Mouse (Mus musculus) neural tube, embryonic 11.5 days (tissue): ENCODE results near the gene Vmn1r4. TPM values are rescaled to one million over a fixed set of nuclear protein-coding genes. Genes with fewer than 3 reads are reported as not detected.

Experiments
- ATAC-seq: fragments of 200-750 bp; cut with Nextera tagmentation; 2 replicates; pipeline ENCODE4 v1.8.0; 2017; ENCODE audit warnings: moderate number of reproducible peaks, mild to moderate bottlenecking, moderate TSS enrichment, moderate library complexity; ENCODE audit not compliant: insufficient read depth, low FRiP score, low TSS enrichment
- DNase-seq: peaks from one replicate; pipeline ENCODE4 v3.0.0-alpha.2; 2015; ENCODE audit warnings: low spot score
- H3K27ac ChIP-seq: fragments of 300-500 bp; sonication (generic); 2 replicates; pipeline ENCODE4 v1.5.1; 2014; ENCODE audit warnings: low read depth, mild to moderate bottlenecking, low read length
- H3K27me3 ChIP-seq: fragments of 300-500 bp; sonication (generic); 2 replicates; pipeline ENCODE4 v1.6.1; 2014; ENCODE audit warnings: mild to moderate bottlenecking, low read length, mixed read lengths; ENCODE audit not compliant: control insufficient read depth, insufficient read depth
- H3K36me3 ChIP-seq: fragments of 300-500 bp; sonication (generic); 2 replicates; pipeline ENCODE4 v1.6.1; 2014; ENCODE audit warnings: mild to moderate bottlenecking, low read length, moderate library complexity, mixed read lengths; ENCODE audit not compliant: control insufficient read depth, insufficient read depth
- H3K4me1 ChIP-seq: fragments of 300-500 bp; sonication (generic); 2 replicates; pipeline ENCODE4 v1.6.1; 2014; ENCODE audit warnings: low read length, mixed read lengths; ENCODE audit not compliant: control insufficient read depth, insufficient read depth
- H3K4me2 ChIP-seq: fragments of 300-500 bp; sonication (generic); 2 replicates; pipeline ENCODE4 v1.6.1; 2014; ENCODE audit warnings: low read depth, mild to moderate bottlenecking, moderate library complexity
- H3K4me3 ChIP-seq: fragments of 300-500 bp; sonication (generic); 2 replicates; pipeline ENCODE4 v1.5.1; 2014; ENCODE audit warnings: low read depth, low read length
- H3K9ac ChIP-seq: fragments of 300-500 bp; sonication (generic); 2 replicates; pipeline ENCODE4 v1.6.1; 2014; ENCODE audit warnings: mild to moderate bottlenecking, low read length
- H3K9me3 ChIP-seq: fragments of 300-500 bp; sonication (generic); 2 replicates; pipeline ENCODE4 v1.6.1; 2016; ENCODE audit warnings: low read length; ENCODE audit not compliant: control insufficient read depth
- WGBS: fragments of 180-500 bp; shearing (Covaris S2); extraction: QIAGEN DNeasy Blood & Tissue Kit; methylation state at CpG from one replicate; pipeline ENCODE4 v1.1.7; 2014; 5-methylcytosine and 5-hydroxymethylcytosine counted together
- polyA plus RNA-seq: library from polyadenylated mRNA; unstranded; fragments of >200 nt; fragmentation: Nextera tagmentation; extraction: Ambion mirVana; gene quantifications from 2 replicates; pipeline ENCODE4 v1.2.1, GENCODE M21; 2014

The Vmn1r4 gene
- polyA plus RNA-seq, 1 experiment from 2014 or later: 0.21 TPM

GRCm38 (mm10) chr6:56923331-56923725 is 487 bp upstream of the Vmn1r4 start:
- Histone ChIP-seq H3K4me3 (peak overlapping the region; percentile 72), H3K4me1 (no peaks in the 10 kb centered on the region), H3K9ac (peak overlapping the region; percentile 74), H3K9me3 (no peaks in the 10 kb centered on the region), H3K36me3 (no peaks in the 10 kb centered on the region), H3K27me3 (no peaks in the 10 kb centered on the region), H3K4me2 (peak overlapping the region; percentile 46), H3K27ac (peak overlapping the region; percentile 68)
- DNase-seq (no peak), ATAC-seq (no peak; the same call in 1 of the 2 replicates)
- under 1% methylated on average over 25 of the region's 25 CpGs for WGBS

- Histone ChIP-seq H3K9ac (no peak overlapping the region), H3K9me3 (no peaks in the 10 kb centered on the region), H3K4me3 (no peak overlapping the region), H3K4me1 (no peaks in the 10 kb centered on the region), H3K36me3 (no peaks in the 10 kb centered on the region), H3K27ac (no peak overlapping the region), H3K27me3 (no peaks in the 10 kb centered on the region), H3K4me2 (no peak overlapping the region)
- ATAC-seq (no peak), DNase-seq (no peak)
- 75% methylated on average over 4 of the region's 4 CpGs for WGBS
These were observed 8.0 kb downstream of the Vmn1r4 start for GRCm38 (mm10) chr6:56931648-56932415.

- Histone ChIP-seq H3K4me3 (no peak overlapping the region), H3K4me2 (no peak overlapping the region), H3K4me1 (no peaks in the 10 kb centered on the region), H3K9me3 (no peaks in the 10 kb centered on the region), H3K27me3 (no peaks in the 10 kb centered on the region), H3K9ac (no peak overlapping the region), H3K36me3 (no peaks in the 10 kb centered on the region), H3K27ac (no peak overlapping the region)
- no peak for ATAC-seq
- no peak for DNase-seq
- 84% methylated on average over 2 of the region's 2 CpGs for WGBS
These were observed 8.6 kb downstream of the Vmn1r4 start for GRCm38 (mm10) chr6:56932464-56932863.

- ATAC-seq: no peak
- Histone ChIP-seq H3K4me3 (no peak overlapping the region), H3K27ac (no peak overlapping the region), H3K27me3 (no peaks in the 10 kb centered on the region), H3K9ac (no peak overlapping the region), H3K36me3 (no peaks in the 10 kb centered on the region), H3K4me1 (no peaks in the 10 kb centered on the region), H3K4me2 (no peak overlapping the region), H3K9me3 (no peaks in the 10 kb centered on the region)
- no peak for DNase-seq
- 92% methylated on average over 4 of the region's 4 CpGs for WGBS
These were observed 10.6 kb downstream of the Vmn1r4 start for GRCm38 (mm10) chr6:56934366-56934765.

GRCm38 (mm10) chr6:56956436-56956835 is 32.6 kb downstream of the Vmn1r4 start:
- Histone ChIP-seq H3K4me3 (no peak overlapping the region), H3K36me3 (no peaks in the 10 kb centered on the region), H3K27ac (no peak overlapping the region), H3K4me1 (no peaks in the 10 kb centered on the region), H3K9me3 (no peaks in the 10 kb centered on the region), H3K4me2 (no peak overlapping the region), H3K27me3 (no peaks in the 10 kb centered on the region), H3K9ac (no peak overlapping the region)
- ATAC-seq (no peak), DNase-seq (no peak)
- WGBS: 88% methylated on average over 5 of the region's 5 CpGs

GRCm38 (mm10) chr6:56969973-56970372 is 46.2 kb downstream of the Vmn1r4 start, which contains the start of gene Vmn1r5:
Vmn1r5 (plus strand) TSS chr6:56970273.
- H3K4me3 ChIP-seq: no peak within 1 kb of the TSS
- DNase-seq (no peak), ATAC-seq (no peak)
- H3K27ac ChIP-seq: no peak within 1 kb of the TSS
- no peaks in the 10 kb centered on the region for H3K9me3 ChIP-seq
- H3K4me2 ChIP-seq: no peak within 1 kb of the TSS
- H3K4me1 ChIP-seq: no peaks in the 10 kb centered on the region
- no peaks in the 10 kb centered on the region for H3K36me3 ChIP-seq
- H3K27me3 ChIP-seq: no peaks in the 10 kb centered on the region
- H3K9ac ChIP-seq: no peak within 1 kb of the TSS

- no peak within 1 kb of the TSS for H3K9ac ChIP-seq
- H3K27ac ChIP-seq: no peak within 1 kb of the TSS
- no peaks in the 10 kb centered on the region for H3K27me3 ChIP-seq
- no peaks in the 10 kb centered on the region for H3K9me3 ChIP-seq
- no peak for DNase-seq
- no peak for ATAC-seq
- WGBS: 89% methylated on average over 2 of the region's 2 CpGs
- H3K36me3 ChIP-seq: no peaks in the 10 kb centered on the region
- no peaks in the 10 kb centered on the region for H3K4me1 ChIP-seq
- no peak within 1 kb of the TSS for H3K4me2 ChIP-seq
- no peak within 1 kb of the TSS for H3K4me3 ChIP-seq
These were observed 73.1 kb downstream of the Vmn1r4 start, which contains the start of gene Vmn1r6 for GRCm38 (mm10) chr6:56996943-56997342. Vmn1r6 (plus strand) TSS chr6:56997243.

Other genes starting within 250 kb of the Vmn1r4 start
- gene Lsm5, start 219.3 kb upstream of the Vmn1r4 start, polyA plus RNA-seq: 172 and 177 TPM in 2 replicates
- gene Avl9, start 209.1 kb upstream of the Vmn1r4 start, polyA plus RNA-seq: 31.3 and 32.7 TPM in 2 replicates
- 31.2 and 33.9 TPM in 2 replicates for gene Kbtbd2, start 126.2 kb upstream of the Vmn1r4 start, polyA plus RNA-seq
- 61.0 and 61.7 TPM in 2 replicates for gene Fkbp9, start 92.0 kb upstream of the Vmn1r4 start, polyA plus RNA-seq
- 89.0 and 90.7 TPM in 2 replicates for gene Nt5c3, start 83 bp upstream of the Vmn1r4 start, polyA plus RNA-seq
- not detected in 2 replicates for gene Vmn1r5, start 46.3 kb downstream of the Vmn1r4 start, polyA plus RNA-seq
- not detected in 2 replicates for gene Vmn1r6, start 73.2 kb downstream of the Vmn1r4 start, polyA plus RNA-seq
- not detected in 2 replicates for gene Vmn1r7, start 101.3 kb downstream of the Vmn1r4 start, polyA plus RNA-seq
- gene Vmn1r8, start 108.3 kb downstream of the Vmn1r4 start, polyA plus RNA-seq: not detected in 2 replicates
- gene Vmn1r9, start 142.8 kb downstream of the Vmn1r4 start, polyA plus RNA-seq: not detected in 2 replicates
- gene Vmn1r10, start 185.4 kb downstream of the Vmn1r4 start, polyA plus RNA-seq: not detected in 2 replicates
- not detected in 2 replicates for gene Vmn1r11, start 209.4 kb downstream of the Vmn1r4 start, polyA plus RNA-seq
- not detected in 2 replicates for gene Vmn1r12, start 232.9 kb downstream of the Vmn1r4 start, polyA plus RNA-seq